Mouse (Mus musculus) left cerebral cortex, postnatal 4 days (tissue): ENCODE measurements around the gene Ttll5. TPM values are rescaled to one million over a fixed set of nuclear protein-coding genes. Genes with fewer than 3 reads are reported as not detected.

Experiments
- DNase-seq: peaks from one replicate; pipeline ENCODE4 v3.0.0-alpha.2; 2022
- intact Hi-C: fragments of 180-260 bp; cut with DNase I; formaldehyde crosslinking; loops from one replicate; pipeline ENCODE4 v1.15.1; 2025
- total RNA-seq, 2 experiments: library from RNA; stranded (reverse); gene quantifications; 2 replicates each; pipeline ENCODE4 v1.2.3; 2021

Gene Ttll5
- total RNA-seq, 2 experiments from 2014 or later = 30.4 to 36.7 TPM

DNA sequence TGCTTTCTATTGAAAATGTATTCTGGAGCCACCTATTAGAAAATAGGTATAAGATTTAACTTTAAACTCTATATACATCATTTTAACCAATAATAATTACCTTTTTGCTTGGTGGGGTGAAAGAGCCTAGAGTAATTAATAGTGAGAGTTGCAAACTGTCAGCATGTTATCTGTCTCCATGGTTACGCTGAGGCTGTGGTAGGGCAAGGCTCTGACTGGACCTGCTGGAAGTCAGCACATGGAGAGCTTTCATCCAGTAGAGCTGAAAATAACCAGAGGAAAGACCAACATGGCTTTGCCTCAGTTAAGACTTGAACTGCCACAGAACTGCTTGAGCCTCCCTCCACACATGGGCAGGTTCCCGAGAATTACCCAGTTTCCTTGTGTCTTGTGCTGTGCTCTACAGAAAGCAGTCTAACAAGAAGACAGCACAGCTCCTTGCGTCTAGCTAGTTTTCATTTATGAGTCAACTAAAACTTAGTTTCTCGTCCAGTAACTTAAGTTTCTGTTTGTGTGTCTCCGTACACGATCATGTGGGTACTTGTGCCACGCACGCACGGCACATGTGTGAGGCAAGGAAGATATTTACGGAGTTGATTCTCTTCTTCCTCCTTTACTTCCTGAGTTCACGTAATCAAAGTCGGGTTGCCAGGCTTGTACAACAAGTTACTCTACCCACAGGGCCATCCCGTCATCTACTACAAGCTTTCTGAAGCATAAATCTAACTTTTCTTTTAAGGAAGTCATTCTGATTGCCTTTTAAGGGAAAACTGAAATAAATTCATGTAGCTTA, 88.4 kb downstream of the Ttll5 start:
- no peak for DNase-seq
- intact Hi-C loops = no loop called here

DNA sequence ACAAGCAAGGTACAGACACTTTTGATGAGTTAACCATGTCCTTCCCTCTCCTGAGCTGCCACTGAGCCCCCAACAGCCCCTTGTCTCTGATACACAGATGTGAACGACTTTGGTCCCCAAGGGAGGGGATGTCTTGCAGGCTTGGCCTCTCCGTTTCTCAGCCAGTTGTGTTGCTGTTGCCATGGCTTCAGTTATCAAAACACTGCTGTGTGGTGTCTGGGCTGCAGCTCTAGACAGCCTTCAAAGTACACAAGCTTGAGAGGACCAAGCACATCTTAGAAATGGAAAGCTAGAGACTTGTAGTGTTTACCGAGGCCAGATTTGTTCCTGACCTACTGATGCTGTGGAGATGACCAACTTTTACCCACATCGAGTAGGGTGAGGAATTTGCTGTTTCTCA, 102.4 kb downstream of the Ttll5 start:
- DNase-seq = no peak
- intact Hi-C loops = no loop called here

DNA sequence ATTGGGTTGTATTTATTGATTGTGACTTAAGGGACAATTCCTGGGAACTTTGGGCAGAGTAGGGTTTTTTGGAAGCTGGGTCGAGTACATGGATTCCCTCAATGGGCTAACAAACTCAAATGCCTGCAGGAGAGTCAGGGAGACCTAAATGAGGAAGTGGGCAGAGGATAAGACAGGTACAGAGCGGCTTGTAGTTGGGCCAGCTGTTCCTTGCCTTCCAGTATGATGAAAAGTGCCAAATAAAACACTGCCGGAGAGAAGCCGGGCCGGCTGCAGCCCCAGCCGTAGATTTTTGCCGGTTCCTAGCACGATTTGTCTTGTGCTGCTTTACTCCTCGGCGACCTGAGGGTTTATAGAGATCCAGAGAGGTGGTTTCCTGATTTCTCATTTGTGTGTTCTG, 104.1 kb downstream of the Ttll5 start:
- no peak for DNase-seq
- intact Hi-C loops = no loop called here

DNA sequence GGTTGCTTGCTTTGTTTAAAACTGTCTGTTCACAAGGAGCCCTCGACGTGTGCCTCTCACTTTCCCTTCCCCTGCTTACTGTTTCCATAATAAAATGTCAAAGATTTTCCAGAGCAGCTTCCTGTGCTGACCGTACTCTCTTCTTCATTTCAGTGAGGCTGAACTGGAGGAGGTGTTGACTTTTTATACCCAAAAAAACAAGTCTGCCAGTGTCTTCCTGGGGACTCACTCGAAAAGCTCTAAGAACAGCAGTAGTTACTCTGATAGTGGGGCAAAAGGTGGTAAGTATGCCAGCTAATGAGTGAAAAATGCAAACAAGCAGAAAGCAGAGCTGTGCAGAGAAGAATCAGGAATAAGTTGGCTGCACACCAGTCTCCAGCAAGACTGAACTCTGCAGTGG, 105.3 kb downstream of the Ttll5 start:
- DNase-seq = no peak
- intact Hi-C loops = no loop called here

DNA sequence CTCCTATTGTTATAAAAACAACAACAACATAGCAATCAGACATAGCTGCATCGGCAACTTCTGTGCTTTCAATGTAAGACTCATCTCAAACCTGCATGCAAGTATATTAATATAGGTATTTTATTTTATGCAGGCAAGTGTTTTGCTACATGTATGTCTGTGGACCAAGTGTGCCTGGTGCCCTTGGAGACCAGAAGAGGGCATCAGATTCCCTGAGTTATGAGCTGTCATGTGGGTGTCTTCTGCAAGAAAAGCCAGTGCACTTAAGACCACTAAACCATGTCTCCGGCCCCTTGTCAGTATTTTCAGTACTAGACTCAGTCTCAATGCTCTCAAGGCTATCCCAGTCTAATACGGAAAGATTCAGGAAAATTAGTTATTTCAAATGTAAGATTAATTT, 106.3 kb downstream of the Ttll5 start:
- intact Hi-C loops = no loop called here
- DNase-seq = no peak

DNA sequence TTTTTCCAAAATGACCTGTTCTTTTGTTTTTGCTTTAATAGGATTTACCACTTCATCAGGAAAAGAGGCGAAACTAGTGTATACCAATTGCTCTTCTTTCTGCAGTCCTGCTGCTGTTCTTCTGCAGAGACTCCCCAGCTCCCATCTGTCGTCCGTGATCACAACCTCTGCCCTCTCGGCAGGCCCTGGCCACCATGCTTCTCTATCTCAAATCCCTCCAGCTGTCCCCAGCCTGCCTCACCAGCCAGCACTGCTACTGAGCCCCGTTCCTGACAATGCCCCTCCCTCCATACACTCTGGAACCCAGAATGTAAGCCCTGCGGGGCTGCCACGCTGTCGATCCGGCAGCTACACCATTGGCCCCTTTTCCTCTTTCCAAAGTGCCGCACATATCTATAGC, 108.8 kb downstream of the Ttll5 start:
- intact Hi-C loops = no loop called here
- peak; percentile 46 for DNase-seq

DNA sequence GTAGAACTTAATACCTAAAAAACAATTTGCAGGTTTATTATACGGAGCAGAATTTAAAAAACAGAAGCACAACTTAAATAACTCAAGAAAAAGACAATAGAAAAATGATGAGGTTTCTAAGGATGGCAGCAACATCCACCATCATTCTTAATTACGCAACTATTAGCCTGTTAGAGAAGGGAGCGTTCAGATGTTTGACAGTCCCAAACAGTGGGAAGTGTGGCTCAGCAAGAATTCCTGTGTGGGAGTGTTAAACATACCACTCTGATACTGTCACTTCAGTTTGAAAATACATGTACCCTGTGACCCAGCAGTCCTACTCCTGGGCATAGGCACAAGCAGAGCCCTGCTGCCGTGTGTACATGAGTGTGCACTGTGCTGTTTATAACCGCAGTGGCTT, 112.9 kb downstream of the Ttll5 start:
- intact Hi-C loops = no loop called here

DNA sequence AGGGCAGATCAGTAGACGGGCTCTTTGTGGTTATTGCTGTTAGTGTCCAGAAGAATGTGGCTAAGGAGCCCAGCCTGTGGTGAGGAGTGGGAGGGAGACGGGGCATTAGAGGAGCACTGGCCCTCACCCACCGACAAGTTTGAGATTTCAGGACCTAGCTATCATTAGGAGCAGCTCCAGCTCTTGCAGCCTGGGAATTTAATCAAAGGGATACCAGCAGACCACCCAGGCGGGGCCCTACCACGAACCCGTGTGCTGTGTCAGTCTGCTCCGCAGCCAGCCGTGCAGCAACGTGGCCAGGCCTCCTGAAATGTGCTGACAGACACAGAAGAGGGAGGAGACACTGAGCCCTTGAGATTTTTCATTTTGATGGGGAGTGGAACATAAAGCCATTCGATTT, 119.0 kb downstream of the Ttll5 start:
- no peak for DNase-seq
- intact Hi-C loops = no loop called here

More for the DNA sequence above, 112.9 kb downstream of the Ttll5 start:
- no peak for DNase-seq

DNA sequence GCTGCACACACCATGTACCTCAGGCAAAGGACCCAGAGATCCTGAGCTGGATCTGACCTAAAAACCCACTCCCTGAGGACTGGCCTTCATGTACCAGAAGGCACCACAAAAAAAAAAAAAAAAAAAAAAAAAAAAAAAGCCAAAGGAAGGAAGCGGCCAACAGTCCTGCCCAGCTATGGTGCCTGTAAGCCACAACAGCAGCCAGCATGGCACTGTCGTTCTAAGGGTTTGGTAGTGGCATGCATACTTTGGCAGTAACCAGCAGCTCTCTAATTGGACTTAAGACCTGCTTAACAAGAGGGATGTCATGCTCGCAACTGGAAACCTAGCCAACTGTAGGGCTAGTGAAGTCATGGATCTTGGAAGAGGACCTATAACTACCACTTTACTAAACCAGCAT, 120.0 kb downstream of the Ttll5 start:
- intact Hi-C loops = no loop called here
- DNase-seq = no peak

DNA sequence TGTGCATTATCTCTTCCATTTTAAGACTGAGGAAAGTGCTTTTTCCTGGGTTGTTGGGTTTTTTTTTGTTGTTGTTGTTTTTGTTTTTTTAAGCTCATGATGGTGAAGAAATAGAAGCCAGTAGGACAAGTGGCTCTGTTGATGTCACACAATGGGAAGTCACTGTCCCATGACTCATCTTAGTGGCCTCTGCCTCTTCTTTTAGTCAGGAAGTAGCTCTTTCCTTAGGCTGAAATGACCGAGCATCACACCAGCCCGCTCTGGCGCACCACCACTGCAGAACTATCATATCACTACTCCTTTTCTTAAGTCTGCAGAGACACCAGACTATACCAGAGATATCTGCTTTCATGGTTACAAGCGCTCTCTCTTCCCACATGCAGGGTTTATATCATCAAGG, 122.7 kb downstream of the Ttll5 start:
- no peak for DNase-seq
- intact Hi-C loops = no loop called here

DNA sequence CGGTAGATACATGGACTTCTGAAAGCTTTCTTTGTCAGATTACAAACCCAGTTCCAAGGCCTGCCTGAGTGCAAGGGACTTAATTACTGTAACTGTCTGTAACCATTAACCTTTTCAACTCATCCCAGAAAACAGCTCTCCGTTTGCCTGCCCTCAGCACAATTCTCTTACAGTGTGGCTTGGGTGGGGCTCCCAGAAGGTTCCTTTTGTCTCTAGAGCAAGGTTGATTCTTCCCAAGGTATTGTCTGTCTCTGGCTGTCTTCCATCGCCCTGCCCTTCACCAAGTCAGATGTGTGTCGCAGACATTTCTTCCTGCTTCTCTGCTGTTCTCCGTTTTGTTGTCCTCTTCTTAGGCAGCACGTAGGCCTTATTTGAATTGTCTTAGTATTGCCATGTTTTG, 125.2 kb downstream of the Ttll5 start:
- intact Hi-C loops = no loop called here
- no peak for DNase-seq

DNA sequence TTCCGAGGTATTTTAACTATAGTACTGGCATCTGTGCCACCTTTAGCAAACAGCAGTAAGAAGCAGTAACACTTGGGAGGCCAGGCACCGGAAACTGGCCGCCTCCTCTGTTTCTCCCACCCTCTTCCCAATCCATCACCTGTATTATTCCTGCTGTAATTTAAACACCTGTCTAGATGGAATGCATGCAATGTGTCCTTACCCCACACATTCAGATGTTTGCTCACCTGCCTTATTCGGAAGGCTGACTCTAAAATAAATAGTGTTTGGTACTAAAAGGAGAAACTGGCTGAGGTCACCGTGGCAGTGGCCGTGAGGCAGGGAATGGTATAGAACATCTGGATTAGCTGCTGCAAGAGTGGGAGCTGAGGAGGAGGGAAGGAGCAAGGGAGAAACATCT, 125.9 kb downstream of the Ttll5 start:
- intact Hi-C loops = no loop called here
- DNase-seq = no peak

DNA sequence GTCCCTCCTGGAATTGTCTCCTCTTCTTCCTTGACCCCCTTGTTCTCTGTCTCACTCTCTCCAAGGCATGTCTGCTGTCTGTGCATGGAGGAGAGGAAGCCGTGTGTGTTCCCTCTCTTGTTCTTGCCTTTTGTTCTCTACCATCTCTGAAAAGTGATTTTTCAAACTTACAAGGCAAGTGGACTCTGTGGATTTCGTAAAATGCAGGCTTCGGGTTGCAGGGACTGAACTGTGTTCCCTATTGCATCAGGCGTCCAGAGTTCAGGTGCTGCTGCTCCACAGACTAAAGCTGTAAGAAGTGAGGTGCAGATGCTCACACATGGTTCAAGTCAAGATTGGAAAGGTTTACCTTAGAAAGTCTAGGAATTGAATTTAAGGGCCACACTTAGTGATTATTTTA, 126.6 kb downstream of the Ttll5 start:
- intact Hi-C loops = no loop called here

DNA sequence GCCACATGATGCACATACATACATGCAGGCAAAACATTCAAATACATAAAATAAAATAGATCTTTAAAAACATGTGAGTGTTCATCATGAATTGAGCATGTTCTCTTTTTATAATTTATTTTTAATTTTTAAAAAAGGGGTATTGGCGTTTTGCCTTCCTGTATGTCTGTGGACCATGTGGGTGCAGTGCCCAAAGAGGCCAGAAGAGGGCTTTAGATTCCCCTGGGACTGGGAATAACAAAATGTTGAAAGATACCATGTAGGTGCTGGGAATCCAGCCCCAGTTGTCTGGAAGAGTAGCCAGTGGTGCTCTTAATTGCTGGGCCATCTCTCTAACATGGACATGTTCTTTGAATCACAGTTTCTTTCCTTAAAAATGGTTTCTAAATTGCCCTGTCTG, 127.4 kb downstream of the Ttll5 start:
- DNase-seq = no peak
- intact Hi-C loops = no loop called here

More for the DNA sequence above, 126.6 kb downstream of the Ttll5 start:
- no peak for DNase-seq

DNA sequence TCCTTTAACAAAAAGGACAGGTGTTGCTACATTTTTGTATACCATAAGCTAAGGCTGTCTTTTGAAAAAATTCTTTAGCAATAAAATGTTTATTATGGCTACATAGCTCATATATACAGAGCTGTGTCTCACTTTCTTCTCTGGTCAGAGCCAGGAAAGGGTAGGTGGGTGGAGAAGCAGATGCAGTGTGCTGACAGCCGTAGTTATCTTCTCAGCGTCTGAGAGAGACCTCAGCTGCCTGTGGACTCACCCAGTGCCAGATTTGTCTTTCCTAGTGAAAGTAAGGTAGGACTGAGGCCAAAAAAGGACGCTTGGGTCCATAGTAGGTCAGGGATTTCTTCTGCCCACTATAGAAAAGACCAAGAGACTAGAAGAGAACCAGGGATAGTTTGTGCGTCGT, 127.9 kb downstream of the Ttll5 start:
- intact Hi-C loops = no loop called here

DNA sequence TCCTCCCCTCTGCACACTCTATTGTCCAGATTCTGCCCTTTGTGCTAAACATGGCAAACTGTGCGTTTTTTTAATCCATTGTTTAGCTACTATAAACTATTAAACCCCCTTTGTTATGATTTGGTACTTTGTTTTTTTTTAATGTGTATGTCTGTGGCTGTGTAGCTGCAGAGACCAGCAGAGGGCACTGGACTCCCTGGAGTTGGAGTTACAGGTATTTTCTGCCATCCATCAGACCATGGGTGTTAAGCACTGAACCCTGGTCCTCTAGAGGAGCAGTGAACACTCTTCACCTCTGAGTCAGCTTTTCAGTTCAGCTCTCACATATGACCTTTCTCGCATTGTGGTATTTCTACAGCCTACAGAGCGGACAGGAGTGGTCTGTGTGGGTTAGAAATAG, 129.7 kb downstream of the Ttll5 start:
- intact Hi-C loops = no loop called here

More for the DNA sequence above, 127.9 kb downstream of the Ttll5 start:
- no peak for DNase-seq

DNA sequence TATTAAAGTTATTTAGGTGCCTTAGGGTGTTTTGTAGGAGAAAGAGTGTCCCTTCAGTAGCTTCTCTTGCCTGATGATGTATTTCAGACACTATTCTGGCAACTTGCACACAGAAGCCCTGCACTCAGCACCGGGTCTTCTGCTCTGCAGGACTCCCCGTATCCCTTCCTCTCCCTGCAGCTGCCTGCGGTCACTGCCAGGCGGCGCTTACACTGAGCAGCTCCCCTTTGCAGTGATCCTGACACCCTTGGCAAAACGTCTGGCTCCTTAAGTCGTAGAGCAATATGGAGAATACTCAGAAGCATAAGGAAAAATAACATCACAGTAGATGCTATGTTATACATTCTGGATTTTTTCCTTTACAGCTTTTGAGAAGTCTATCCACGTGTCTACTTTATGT, 130.6 kb downstream of the Ttll5 start:
- intact Hi-C loops = loop anchor here (5.0 kb wide), 1 partner anchor 122 kb away; the partner anchor contains the start of gene Tgfb3
- no peak for DNase-seq

More for the DNA sequence above, 129.7 kb downstream of the Ttll5 start:
- DNase-seq = no peak

DNA sequence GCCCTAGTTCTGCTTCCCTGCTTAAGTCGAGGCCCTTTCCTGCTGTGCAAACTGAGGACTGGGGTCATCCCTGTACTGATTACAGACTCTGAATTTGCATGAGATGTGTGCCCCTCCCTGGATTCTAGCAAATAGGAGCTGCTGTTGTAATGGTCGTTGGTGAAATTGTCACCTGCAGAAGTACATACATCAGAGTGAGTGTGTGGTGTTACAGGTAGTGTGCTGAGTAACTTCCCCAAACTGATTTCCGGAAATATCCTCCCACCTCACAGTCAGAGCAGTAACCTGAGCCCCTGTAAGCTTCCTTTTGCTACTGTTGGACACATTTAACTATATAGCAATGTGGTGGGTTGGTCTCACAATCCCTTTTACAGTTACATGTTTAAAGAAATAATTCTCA, 131.2 kb downstream of the Ttll5 start:
- intact Hi-C loops = loop anchor here (5.0 kb wide), 1 partner anchor 122 kb away; the partner anchor contains the start of gene Tgfb3
- no peak for DNase-seq

DNA sequence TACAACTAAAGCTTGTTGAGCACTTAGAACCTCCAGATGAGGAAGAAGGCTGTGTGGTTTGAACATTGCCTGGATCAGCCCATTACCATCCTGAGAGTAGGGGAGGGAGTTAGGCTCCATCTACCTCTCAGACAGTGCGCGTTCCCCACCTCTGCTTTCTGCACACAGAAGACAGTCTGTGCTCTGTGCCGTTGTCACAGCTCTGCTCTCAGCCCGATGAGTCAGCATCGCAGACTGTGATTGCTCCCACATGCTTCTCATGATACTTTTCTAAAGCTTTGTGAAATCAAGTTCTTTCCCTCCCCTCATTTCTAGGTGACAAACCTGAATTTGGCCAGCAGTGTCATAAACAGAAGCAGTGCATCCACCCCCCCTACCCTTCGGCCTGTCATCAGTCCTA, 131.8 kb downstream of the Ttll5 start:
- intact Hi-C loops = loop anchor here (5.0 kb wide), 1 partner anchor 121 kb away; the partner anchor contains the start of gene Tgfb3

DNA sequence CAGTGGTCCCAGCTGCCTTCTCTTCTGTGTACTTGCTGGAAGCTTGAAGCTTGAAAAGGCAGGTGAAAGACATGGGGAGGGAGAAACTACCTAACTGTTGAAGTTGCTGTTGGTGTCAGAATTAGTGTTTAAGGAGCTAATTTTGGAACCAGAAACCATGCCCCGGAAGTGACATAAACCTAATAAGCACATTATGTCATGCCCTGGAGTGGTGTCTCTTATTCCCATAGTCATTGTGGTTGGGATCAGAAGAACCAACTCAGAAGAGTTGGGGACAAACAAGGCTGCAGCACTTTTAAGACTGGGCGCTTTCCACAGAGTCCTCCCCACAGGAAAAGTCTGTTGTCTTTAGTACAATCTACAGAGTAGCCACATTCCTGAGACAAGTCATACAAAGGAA, 134.0 kb downstream of the Ttll5 start:
- no peak for DNase-seq
- intact Hi-C loops = loop anchor here (5.0 kb wide), 1 partner anchor 119 kb away; the partner anchor contains the start of gene Tgfb3

More for the DNA sequence above, 131.8 kb downstream of the Ttll5 start:
- DNase-seq = no peak

DNA sequence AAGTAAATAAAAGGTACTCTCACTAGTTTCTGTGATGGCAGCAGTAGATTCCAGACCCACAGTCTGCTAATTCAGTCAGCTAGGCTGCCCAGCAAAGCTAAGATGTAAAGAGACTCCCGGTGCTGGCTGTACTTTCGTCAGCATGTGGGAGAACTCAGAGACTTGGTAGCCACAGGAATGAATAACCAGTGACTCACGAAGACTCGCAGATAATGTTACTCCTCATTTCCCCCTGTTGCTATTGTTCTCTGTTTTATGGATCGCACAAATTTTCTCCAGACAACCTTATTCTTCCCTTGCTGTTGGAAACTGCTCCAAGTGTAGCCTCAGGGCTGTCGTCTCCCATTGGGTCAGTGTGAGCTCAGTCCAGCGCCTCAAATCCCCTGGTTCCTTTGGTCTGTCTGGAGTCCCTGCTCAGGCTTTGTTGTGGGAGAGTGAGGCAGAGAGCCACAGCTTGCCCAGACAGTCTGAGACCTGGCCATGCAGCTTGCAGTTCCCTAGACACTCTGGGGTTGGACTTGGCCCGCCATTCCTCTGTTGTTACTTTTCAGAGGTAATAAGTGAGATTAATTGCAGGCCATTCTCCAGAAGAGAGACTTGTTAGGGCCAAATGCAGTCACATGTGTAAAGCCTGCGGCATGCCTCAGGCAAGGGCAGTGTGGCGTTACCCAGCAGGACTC, 135.5 kb downstream of the Ttll5 start:
- intact Hi-C loops = loop anchor here (5.0 kb wide), 1 partner anchor 117 kb away; the partner anchor contains the start of gene Tgfb3
- DNase-seq = no peak

DNA sequence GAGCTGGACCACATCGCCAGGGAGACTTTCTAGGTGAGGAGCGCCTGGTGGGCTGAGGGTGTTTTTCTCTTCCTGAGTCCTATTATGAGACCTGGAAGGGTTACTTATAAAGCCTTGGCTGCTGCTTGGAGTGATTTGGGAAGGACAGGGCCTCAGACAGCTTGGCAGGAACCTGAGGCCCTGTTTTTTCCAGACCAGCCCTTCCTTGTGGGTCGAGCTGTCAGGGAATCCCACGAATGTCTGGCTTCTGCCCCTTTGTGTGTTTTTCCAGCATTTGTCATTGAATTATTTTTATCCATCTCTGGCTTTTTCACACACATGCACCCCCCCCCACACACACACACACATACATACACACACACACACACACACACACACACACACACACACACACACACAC, 136.2 kb downstream of the Ttll5 start:
- DNase-seq = no peak
- intact Hi-C loops = no loop called here
